Mouse (Mus musculus): ENCODE results near the gene Lgals4.

Lgals4 gene

DNA sequence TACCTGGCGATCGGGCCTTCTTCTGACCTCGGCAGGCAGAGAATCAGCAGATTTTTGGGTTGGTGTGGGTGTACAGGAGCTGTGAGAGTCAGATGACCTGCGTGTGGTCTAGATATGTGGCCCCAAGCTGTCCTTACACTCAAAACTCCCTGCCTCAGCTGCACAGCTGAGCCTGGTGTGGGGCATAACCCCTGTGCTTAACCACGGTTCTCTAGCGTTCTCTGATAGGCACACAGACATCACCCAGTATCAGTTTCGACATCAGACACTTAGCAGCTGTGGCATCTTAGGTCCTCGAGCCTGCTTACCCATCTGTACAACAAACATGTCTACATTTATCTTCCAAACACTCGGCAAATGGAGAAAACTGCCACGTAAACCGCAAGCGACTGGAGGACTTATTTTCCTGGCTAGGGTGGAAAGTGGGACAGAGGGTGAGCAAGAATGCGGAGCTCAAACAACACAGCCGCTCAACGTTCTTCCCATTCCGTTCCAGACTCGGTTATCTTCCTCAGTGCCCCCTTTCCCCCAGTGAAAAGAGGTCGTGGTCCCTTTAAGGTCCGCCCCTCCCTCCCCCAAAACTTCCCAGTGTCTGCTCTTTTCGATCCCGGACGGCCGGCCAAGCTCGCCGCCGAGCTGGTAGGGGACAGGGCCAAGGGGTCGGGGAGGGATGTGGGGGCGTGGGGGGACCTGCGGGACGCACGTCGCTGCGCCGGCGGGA is 25.3 kb upstream of the Lgals4 start, which contains the start of gene Hnrnpl:
TSS of gene Hnrnpl (plus strand) at position 321 of the 721 bp plus-strand sequence.
- no peak for DNase-seq (ENCODE audit: low spot score in 2 of 2)

DNA sequence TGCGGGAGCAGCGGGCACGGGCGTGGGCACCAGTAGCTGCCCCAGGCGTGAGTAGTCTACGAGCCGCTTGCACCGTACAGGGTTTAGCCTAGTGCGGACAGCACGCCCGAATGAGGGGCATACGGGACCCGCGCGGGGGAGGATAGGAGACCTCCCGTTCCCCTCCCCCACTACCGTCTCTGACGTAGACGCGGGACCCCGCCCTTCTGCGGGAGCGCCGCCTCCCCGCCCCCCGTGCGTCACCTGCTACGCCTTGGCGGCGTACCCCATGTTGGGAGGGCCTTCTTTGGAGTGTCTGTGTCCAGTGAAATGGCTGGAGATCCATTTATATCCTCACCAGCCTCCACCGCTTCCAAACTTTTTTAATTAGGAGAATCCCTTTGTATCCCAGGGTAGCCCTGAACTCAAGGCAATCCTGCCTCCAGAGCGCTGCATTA is 24.7 kb upstream of the Lgals4 start:
- DNase-seq (ENCODE audit: low spot score in 2 of 2) = peak; percentile 86 to 92

- peak in 1 of 2 experiments; percentile 55 for DNase-seq (ENCODE audit: low spot score in 2 of 2)
These were observed 24.1 kb upstream of the Lgals4 start for GRCm38 (mm10) chr7:28809401-28810089.

DNA sequence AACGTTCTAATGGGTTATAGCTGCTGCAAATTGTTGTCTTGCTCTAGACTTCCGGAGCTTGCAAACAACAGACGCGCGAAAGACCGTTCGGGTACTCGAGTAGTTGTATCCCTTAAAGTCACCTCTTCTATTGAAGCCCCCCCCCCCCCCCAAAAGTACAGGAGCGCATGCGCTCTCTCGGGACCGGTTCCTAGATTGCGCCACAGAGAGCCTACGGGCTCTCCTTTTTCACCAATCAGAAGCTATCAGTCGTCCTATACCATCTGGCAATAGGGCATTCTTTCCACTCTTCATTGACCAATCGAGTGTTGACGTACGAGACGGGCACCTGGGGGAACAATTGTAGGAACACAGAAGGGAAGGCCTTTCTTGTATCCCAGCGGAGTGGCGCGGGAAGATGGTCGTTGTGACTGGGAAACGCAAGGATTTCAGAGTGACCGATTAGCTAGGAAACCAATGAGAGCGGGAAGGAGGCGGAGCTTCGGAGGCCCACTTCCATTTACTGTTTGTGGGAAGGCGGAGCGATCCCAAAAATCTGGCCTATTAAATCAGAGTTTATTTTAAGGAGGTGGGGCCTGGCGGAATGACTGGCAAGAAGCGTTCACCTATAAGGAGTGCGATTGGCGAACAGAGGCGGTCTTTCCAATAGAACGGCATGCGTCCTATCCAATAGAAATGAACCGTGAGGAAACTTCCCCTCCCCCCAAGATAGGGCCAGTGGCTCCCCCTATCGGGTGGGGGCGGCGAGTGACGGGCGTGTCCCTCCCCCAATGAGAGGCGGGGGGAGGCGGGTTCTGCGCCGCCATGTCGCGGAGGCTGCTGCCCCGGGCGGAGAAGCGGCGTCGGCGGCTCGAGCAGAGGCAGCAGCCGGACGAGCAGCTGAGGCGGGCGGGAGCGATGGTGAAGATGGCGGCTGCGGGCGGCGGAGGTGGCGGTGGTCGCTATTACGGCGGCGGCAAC is 23.3 kb upstream of the Lgals4 start:
- peak; percentile 98 to 99 for DNase-seq (ENCODE audit: low spot score in 2 of 2)

DNA sequence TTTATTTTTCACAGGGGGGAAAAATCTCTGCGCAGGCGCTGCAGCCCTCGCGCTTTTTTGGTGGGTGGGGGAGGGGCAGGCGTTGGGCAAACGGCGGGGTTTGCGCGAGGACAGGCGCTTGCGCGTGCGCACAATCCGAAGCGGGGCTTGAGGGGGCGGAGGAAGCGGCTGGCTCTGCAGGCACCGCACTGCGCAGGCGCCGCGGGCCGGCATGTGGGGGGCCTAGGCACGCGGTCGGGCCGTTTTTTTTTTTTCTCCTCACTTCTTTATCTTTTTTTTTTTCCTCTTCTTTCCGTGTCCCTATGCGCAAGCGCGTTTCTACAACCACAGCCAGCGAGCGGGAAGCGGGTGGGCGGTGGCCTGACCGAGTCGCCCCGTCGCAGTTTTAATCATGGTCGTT is 22.4 kb upstream of the Lgals4 start:
- peak; percentile 85 to 88 for DNase-seq (ENCODE audit: low spot score in 2 of 2)

DNA sequence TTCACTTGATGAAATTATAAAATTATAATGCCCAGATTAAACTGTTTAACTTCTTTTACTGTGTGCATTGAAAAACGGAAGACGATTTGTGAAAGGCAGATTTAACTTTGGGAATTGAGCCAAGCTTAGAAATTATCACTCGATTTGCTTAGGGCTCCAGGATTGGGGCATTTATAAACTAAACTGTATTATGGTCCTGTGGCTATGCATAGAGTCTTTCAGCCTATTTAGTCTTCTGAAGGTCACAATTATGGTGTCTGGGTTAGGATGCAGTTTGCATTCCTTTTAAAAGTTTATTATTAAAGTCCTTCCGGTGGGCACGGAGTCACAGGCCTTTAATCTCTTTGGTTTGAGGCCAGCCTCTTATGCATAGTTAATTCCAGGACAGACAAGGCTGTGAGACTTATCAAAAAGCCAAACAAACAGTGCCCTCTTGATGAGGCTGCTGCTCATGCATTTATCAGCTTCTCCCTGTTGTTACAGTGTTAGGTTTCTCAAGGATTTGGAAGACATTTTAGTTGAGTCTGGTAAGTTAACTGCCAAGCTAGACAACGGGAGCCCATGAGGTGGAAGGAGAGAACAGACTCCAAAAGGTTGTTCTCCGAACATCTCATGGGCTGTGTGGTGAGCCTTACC is 21.9 kb upstream of the Lgals4 start:
- DNase-seq (ENCODE audit: low spot score in 2 of 2) = no peak

GRCm38 (mm10) chr7:28812436-28812835 is 21.2 kb upstream of the Lgals4 start:
- DNase-seq (ENCODE audit: low spot score in 2 of 2) = no peak

DNA sequence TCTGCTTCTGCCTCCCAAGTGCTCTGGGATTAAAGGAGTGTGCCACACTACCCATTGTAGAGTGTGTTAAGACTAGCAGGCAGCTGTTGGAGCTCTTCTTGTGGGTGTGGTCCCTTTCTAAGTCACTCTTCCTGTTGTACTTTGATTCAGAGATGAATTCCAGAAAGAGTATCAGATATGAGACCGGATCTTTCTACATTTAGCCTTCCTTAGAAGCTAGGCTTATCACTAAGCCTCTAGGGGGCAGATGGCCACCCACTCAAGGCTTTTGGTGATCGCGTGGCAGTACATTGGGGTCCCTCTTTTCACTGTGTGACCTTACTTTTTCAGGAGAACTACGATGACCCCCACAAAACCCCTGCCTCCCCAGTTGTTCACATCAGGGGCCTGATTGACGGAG is 20.7 kb upstream of the Lgals4 start:
- DNase-seq (ENCODE audit: low spot score in 2 of 2) = no peak

DNA sequence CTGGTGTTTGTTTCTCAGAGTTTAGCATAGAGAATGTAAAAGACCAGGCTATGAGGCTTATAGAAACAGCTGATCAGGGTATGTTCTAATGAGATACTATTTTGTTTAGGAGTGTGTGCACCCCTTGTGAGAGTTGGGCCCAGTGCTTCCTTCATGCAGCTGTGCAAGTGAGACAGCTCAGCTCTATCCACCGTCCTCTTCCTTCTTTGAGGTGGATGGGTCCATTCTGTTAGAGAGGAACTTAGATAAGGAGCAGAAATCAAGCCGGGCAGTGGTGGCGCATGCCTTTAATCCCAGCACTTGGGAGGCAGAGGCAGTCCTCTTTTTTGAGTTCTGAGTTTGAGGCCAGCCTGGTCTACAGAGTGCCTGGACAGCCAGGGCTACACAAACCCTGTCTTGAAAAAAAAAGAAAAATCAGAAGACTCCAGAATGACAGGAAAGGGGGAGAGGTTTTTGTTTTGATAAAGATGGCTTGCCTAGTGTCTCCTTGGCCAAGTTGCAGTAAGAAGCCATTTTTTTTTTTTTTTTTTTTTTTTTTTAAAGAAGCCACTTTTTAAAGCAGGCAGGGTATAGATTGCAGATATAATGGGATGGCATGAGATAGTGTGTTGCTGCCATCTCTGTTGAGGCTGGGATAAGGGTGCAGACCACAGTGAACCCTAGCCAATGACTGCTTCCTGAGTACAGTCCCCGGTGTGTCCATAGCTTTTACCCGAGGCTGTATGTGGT is 19.2 kb upstream of the Lgals4 start:
- no peak for DNase-seq (ENCODE audit: low spot score in 2 of 2)

DNA sequence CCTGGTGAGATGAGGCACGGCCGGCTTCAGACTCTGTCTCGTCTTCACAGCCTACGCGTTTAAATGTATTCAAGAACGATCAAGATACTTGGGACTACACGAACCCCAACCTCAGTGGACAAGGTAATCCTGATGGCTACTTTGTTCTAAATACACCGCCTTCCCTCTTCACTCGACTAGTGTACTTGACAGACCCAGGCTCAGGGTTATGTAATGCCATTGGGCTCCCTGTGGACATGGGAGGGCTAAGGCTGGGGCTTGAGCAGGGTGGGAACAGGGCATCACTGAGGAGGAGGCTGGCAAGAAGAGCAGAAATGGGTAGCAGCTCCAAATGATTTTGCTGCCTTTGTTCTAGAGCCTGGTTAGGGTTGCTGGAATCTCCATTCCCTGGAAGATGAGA is 18.4 kb upstream of the Lgals4 start:
- no peak for DNase-seq (ENCODE audit: low spot score in 2 of 2)

GRCm38 (mm10) chr7:28816201-28816600 is 17.5 kb upstream of the Lgals4 start:
- DNase-seq (ENCODE audit: low spot score in 2 of 2) = no peak

GRCm38 (mm10) chr7:28816920-28817319 is 16.7 kb upstream of the Lgals4 start:
- DNase-seq (ENCODE audit: low spot score in 2 of 2) = no peak

- no peak for DNase-seq (ENCODE audit: low spot score in 2 of 2)
These were observed 16.1 kb upstream of the Lgals4 start for GRCm38 (mm10) chr7:28817524-28817923.

DNA sequence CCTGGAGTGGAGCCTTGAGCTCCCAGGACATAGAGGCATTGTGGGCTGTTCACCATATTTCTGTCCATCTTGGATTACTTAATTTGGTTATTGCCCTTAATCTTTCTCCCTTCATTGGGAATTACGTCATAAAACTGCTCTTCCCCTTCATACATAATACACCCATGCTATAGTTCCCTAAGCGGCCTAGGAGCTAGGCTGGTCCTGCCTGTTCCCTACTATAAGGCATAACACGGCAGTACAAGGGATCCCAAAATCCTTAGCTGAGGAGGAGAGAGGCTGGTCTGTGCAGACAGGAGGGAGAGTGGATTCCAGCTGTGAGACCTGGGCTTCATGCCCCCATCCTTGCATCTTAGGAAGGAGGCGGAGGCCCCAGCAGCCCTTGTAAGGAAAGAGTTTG is 15.7 kb upstream of the Lgals4 start:
- DNase-seq (ENCODE audit: low spot score in 2 of 2) = no peak

- DNase-seq (ENCODE audit: low spot score in 2 of 2) = no peak
These were observed 15.2 kb upstream of the Lgals4 start for GRCm38 (mm10) chr7:28818436-28818835.

GRCm38 (mm10) chr7:28818861-28819452 is 14.7 kb upstream of the Lgals4 start:
- no peak for DNase-seq (ENCODE audit: low spot score in 2 of 2)

DNA sequence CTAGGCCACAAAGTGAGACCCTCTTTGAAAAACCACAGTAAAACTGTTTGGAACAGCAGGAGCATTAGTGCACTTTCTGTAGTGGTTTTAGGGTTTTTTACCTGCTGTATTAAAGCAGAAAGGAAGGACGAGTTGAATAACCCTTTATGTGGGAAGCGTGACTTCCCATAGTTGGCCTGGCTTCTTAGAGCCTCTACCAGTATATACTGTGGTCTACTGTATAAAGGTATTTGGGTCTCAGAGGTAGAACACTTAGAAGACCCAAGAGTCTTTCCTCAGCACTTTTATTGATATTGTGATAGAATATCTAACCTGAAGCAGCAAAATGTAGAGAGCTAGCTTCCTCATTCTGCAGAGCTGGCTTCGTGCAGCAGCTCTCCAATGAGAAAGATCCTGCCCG is 14.1 kb upstream of the Lgals4 start:
- DNase-seq (ENCODE audit: low spot score in 2 of 2) = no peak

DNA sequence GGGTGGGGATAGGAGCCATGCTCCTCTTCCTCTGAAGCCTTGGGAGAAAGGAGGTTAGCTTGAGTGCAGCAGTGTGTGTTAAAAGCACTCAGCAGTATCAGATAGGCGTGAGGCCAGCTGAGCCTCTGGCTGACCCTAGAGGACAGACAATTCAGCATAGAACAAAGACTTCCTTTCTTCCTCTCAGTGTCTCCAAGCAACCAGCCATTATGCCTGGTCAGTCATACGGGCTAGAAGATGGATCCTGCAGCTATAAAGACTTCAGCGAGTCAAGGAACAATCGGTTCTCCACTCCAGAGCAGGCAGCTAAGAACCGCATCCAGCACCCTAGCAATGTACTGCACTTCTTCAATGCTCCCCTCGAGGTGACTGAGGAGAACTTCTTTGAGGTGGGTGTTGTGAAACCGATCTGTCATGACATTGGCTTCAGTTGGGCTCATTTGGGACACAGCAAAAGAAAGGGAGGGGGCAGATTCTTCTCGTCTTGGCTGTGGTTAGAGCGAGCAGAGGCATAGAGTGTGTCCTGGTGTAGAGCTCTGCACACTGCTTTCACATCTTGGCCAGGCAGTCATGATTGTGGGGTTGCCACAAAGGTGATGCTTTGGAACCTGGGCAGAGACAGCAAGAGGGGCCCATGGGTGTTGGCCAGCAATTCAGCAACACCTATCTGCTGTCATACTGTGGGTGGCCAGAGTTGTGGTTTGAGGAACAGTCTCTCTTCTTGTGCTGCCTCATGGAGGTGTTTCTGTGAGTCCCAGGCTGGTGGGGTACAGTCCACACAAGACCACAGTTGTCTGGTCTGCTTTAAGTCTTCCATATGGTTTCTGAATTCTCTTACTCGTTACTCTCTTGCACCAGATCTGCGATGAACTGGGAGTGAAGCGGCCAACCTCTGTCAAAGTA is 13.0 kb upstream of the Lgals4 start:
- no peak for DNase-seq (ENCODE audit: low spot score in 2 of 2)

DNA sequence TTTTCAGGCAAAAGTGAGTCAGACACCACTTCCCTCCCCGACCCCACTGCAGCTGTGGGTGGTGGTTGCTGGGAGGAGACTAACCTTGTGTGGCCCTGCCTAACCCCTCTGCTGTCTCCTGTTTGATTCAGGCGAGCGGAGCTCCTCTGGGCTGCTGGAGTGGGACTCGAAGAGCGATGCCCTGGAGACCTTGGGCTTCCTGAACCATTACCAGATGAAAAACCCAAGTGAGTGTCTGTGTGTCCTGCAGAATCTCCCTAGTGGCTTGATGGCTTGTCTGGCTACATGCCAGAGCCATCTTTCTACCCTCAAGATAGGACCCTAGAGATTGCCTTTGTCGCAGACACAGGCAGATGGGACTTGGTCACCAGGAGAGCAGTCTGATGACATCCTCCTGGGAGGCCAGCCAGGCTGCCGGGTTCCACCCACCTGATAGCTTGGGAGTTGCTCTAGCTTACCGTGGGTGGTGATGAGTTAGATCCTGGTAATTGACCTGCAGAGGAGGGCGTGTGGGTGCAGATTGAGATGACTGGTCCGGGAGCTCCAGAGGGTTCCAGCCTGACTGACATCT is 12.3 kb upstream of the Lgals4 start:
- DNase-seq (ENCODE audit: low spot score in 2 of 2) = no peak

Data from spleen, postnatal 14 days (tissue).